8 mouse cellular contexts compared by ENCODE assay signal in the genomic region with DNA sequence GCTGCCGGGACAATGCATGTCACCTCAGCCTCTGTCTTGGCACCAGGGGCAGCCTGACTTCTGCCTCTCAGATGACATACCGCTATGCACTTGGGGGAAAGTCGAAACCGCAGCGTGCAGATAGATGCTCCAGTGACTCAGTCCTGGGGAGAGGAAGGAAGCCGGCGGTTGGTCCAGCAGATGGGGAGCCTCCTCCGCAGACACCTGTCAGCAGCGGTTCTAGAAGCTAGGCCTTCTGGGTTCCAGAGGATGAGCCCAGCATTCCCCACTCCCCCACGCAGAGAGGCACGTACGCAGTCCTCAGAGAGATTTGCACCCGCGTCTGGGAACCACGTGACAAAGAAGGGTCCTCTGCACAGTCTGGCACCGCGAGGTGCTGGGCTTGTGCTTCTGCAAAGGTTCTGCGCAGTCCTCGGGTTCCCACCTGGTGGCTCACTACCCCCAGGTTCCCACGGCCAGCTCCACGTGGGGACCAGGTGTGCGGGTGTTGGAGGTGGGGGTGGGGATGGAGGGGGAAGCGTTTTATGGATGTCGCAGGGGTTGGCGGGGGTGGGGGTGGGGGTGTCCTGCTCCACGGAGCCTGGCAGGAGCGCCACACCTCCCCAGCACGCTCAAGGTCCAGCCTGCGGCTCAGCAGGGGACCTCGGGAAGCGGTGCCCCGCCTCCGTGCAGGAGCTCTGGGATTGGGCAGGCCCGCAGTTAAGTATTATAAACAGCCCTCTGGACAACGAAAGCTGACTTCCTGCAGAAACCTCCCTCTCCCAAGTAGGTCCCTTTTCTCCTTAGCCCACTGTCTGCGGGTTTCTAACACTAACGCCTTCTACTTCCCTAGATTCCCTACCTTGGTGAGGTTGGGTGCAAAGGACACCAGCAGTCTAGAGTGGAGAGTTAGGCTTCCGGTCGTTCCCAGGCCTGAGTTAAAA. TPM values are rescaled to one million over a fixed set of nuclear protein-coding genes. Genes with fewer than 3 reads are reported as not detected.
A peak's percentile ranks its signal among the peaks of the same experiment; 100 is the strongest.
DNase-seq lines count a peak whose midpoint lies in the region; ATAC-seq lines count a peak whose summit lies in the region.

No protein-coding gene starts in this region.

- ATAC-seq in megakaryocyte-erythroid progenitor cell, adult 5-6 weeks (replicated peaks; ENCODE audit: low FRiP score, low TSS enrichment, poor library complexity, severe bottlenecking) = peak; percentile 66

- peak; percentile 44 for DNase-seq in gastrocnemius, adult 18-20 months (ENCODE audit: low spot score)
- DNase-seq in gastrocnemius, postnatal 36 days = no peak
- DNase-seq in cerebellum, postnatal 25 days = peak; percentile 65 to 79
- DNase-seq in gastrocnemius, postnatal 25 days = peak; percentile 53
- peak; percentile 95 for DNase-seq in kidney, adult 11 months
- peak; percentile 84 to 85 for DNase-seq in left cerebral cortex, postnatal 36 days (ENCODE audit: low spot score in 2 of 2)
- peak; percentile 51 for DNase-seq in spleen, adult 12 weeks (ENCODE audit: low spot score)

- intact Hi-C loops in gastrocnemius, postnatal 36 days (cut with DNase I) = no loop called here
- intact Hi-C loops in left cerebral cortex, postnatal 36 days (cut with DNase I) = loop anchor here (2.0 to 5.0 kb wide), 3 partner anchors 31 to 93 kb away; a partner anchor contains a TSS

RNA-seq across cellular contexts. Expression of a gene that starts 30.2 kb away (rescaled TPM):
- total RNA-seq in gastrocnemius, adult 18-20 months (2021) = 1 to 10 TPM; 4.5 to 6.0 TPM
- total RNA-seq in gastrocnemius, postnatal 36 days (2021) = 1 to 10 TPM; 4.3 to 5.0 TPM
- total RNA-seq in gastrocnemius, postnatal 25 days (2021) = 1 to 10 TPM; 4.3 to 4.5 TPM
- 10 to 100 TPM; 69.5 to 72.8 TPM for total RNA-seq in left cerebral cortex, postnatal 36 days (2021)
- total RNA-seq in megakaryocyte-erythroid progenitor cell, adult 5-6 weeks (2014; fragmentation: Nextera tagmentation) = 13.0 and 19.0 TPM in 2 replicates
- 11.2 and 23.9 TPM in 2 replicates for total RNA-seq in megakaryocyte-erythroid progenitor cell, adult 5-6 weeks (2017)

RNA-seq across cellular contexts. Expression of a gene that starts 35.6 kb away (rescaled TPM):
- total RNA-seq in gastrocnemius, adult 18-20 months (2021) = 1 to 10 TPM; 2.1 to 5.3 TPM
- total RNA-seq in gastrocnemius, postnatal 36 days (2021) = 1 to 10 TPM; 1.4 to 2.5 TPM
- total RNA-seq in gastrocnemius, postnatal 25 days (2021) = 1 to 10 TPM; 3.6 to 3.8 TPM
- total RNA-seq in left cerebral cortex, postnatal 36 days (2021) = 10 to 100 TPM; 14.8 to 36.1 TPM
- total RNA-seq in megakaryocyte-erythroid progenitor cell, adult 5-6 weeks (2014; fragmentation: Nextera tagmentation) = 12.5 TPM in 1 of 2 replicates, not detected in the other
- total RNA-seq in megakaryocyte-erythroid progenitor cell, adult 5-6 weeks (2017) = 7.8 and 10.8 TPM in 2 replicates

Comparison
In these comparisons a context has a peak if more than half of its experiments do, and no peak if none do; other contexts are left out.
1. DNase-seq: peak in gastrocnemius, adult 18-20 months (single experiment), cerebellum, postnatal 25 days (2 of 2), gastrocnemius, postnatal 25 days (single experiment), kidney, adult 11 months (single experiment), left cerebral cortex, postnatal 36 days (2 of 2) and spleen, adult 12 weeks (single experiment); none in gastrocnemius, postnatal 36 days (0 of 2).